Mouse (Mus musculus): ENCODE results near the gene Ice1.

Ice1 gene

GRCm38 (mm10) chr13:70639639-70640038 lies 2.2 kb upstream of the Ice1 start:
- no peak for DNase-seq (ENCODE audit: low read depth, low spot score)

- DNase-seq (ENCODE audit: low read depth, low spot score), result peak; percentile 97
Observed at GRCm38 (mm10) chr13:70637662-70638291, 343 bp upstream of the Ice1 start.

- peak; percentile 35 for DNase-seq (ENCODE audit: low read depth, low spot score)
Observed at GRCm38 (mm10) chr13:70636706-70637105, 728 bp downstream of the Ice1 start.

- no peak for DNase-seq (ENCODE audit: low read depth, low spot score)
Observed at GRCm38 (mm10) chr13:70635591-70635990, 1.8 kb downstream of the Ice1 start.

GRCm38 (mm10) chr13:70626416-70626815 lies 11.0 kb downstream of the Ice1 start:
- no peak for DNase-seq (ENCODE audit: low read depth, low spot score)

GRCm38 (mm10) chr13:70625665-70626064 lies 11.8 kb downstream of the Ice1 start:
- no peak for DNase-seq (ENCODE audit: low read depth, low spot score)

GRCm38 (mm10) chr13:70624445-70624844 lies 13.0 kb downstream of the Ice1 start:
- DNase-seq (ENCODE audit: low read depth, low spot score), result no peak

- no peak for DNase-seq (ENCODE audit: low read depth, low spot score)
Observed at GRCm38 (mm10) chr13:70622461-70623057, 14.9 kb downstream of the Ice1 start.

GRCm38 (mm10) chr13:70621509-70621908 lies 15.9 kb downstream of the Ice1 start:
- DNase-seq (ENCODE audit: low read depth, low spot score), result no peak

GRCm38 (mm10) chr13:70612837-70613236 lies 24.6 kb downstream of the Ice1 start:
- no peak for DNase-seq (ENCODE audit: low read depth, low spot score)

GRCm38 (mm10) chr13:70610431-70611420 lies 26.7 kb downstream of the Ice1 start:
- peak; percentile 86 for DNase-seq (ENCODE audit: low read depth, low spot score)

- DNase-seq (ENCODE audit: low read depth, low spot score), result no peak
Observed at GRCm38 (mm10) chr13:70609632-70610031, 27.8 kb downstream of the Ice1 start.

- no peak for DNase-seq (ENCODE audit: low read depth, low spot score)
Observed at GRCm38 (mm10) chr13:70605366-70605765, 32.1 kb downstream of the Ice1 start.

GRCm38 (mm10) chr13:70604723-70605122 lies 32.7 kb downstream of the Ice1 start:
- peak; percentile 18 for DNase-seq (ENCODE audit: low read depth, low spot score)

- DNase-seq (ENCODE audit: low read depth, low spot score), result no peak
Observed at GRCm38 (mm10) chr13:70601566-70601965, 35.9 kb downstream of the Ice1 start.

- no peak for DNase-seq (ENCODE audit: low read depth, low spot score)
Observed at GRCm38 (mm10) chr13:70599964-70600619, 37.3 kb downstream of the Ice1 start.

GRCm38 (mm10) chr13:70598941-70599340 lies 38.5 kb downstream of the Ice1 start:
- no peak for DNase-seq (ENCODE audit: low read depth, low spot score)

GRCm38 (mm10) chr13:70596901-70597300 lies 40.5 kb downstream of the Ice1 start:
- no peak for DNase-seq (ENCODE audit: low read depth, low spot score)

- peak; percentile 24 for DNase-seq (ENCODE audit: low read depth, low spot score)
Observed at GRCm38 (mm10) chr13:70590248-70590762, 47.1 kb downstream of the Ice1 start.

- DNase-seq (ENCODE audit: low read depth, low spot score), result peak; percentile 67
Observed at GRCm38 (mm10) chr13:70586969-70587368, 50.5 kb downstream of the Ice1 start.

GRCm38 (mm10) chr13:70582517-70582916 lies 54.9 kb downstream of the Ice1 start:
- peak; percentile 60 for DNase-seq (ENCODE audit: low read depth, low spot score)

GRCm38 (mm10) chr13:70581509-70581908 lies 55.9 kb downstream of the Ice1 start:
- no peak for DNase-seq (ENCODE audit: low read depth, low spot score)

Measured in 3T3-L1 (cell line).